Mouse (Mus musculus) ovary, postnatal 10 days (tissue): ENCODE results near the gene Ift74.
"Not testable (repeated sequence)": the region's sequence is repeated elsewhere in the genome, so short reads cannot be mapped to it uniquely, and the experiment has no call there.

ENCODE experiments used
- DNase-seq: peaks from one replicate; pipeline ENCODE4 v3.0.0; 2022; ENCODE audit warnings: low spot score

Gene Ift74

DNA sequence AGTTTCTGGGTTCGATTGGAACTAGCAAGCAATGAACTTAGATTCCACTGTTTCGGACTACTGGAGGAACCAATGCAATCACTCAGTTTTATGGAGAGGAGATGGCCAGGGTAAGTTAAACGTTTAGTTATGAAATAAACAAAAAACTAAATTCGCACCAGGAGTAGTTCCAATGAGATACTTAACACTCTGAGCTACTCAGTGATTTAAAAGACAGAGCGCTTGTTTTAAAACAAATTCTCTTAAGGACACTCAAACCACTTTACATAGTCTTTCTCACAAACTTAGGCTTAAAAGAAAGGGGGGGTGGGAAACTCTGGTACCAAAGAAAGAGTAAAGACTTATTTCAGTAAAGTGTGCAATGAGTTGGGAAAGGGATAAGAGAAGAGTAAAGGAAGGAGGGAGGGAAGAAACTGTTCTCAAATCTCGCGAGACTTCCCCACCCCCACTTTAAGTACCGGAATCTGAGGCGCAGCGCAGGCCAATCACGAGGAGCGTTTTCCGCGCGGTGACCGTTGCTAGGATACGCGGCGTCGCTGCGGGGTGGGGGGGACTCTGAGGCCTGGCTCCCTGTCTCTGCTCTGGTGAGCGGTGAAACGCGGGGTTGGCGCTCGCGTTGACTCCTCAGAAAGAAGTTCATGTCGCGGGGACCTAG, at the start of gene Ift74:
Gene Ift74 (plus strand): TSS at position 520 of the 655 bp plus-strand sequence.
- peak; percentile 71 for DNase-seq

DNA sequence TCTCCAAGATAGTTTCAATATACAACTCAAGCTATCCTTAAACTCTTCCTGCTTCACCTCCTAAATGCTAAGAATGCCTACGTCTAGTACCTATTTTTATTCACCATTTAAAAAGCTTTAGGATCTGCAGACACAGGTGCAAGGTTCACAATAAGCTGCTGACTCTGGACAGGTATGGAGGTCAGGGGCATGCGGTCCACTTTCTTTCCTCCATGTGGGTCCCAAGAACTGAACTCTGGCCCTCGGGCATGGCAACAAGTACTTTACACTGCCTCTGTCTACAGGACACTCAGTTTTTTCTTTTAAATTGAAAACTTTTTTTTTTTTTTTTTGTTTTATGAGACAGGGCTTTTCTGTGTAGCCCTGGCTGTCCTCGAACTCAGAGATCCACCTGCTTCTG, 41.6 kb upstream of the Ift74 start:
- DNase-seq: no peak

DNA sequence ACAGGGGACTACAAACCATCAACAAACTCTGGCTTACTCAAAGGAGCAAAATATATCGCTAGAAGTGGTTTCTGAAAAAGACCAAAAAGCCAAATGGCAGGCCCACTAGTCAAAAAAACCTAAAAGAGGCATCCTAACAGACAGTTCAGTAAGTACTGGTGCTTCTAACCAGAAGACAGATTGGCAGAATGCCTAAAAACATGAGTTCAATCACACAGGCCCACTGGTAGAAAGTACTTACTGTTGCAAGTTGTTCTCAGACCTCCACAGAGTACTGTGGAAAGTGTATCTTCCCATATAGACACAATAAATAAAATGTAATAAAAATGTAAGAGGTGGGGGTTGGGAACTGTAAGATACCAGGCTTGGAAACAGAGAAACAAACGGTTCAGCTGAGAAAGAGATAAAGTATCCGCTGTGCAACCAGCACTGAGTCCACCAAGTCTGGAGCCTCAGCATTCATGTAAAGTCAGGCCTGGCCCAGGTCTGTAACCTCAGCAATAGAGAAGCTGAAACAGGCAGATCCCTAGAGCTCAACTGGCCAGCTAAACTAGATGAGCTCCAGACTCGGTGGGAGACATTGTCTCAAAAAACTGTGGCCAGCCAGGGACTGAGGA, 22.4 kb upstream of the Ift74 start:
- no peak for DNase-seq

DNA sequence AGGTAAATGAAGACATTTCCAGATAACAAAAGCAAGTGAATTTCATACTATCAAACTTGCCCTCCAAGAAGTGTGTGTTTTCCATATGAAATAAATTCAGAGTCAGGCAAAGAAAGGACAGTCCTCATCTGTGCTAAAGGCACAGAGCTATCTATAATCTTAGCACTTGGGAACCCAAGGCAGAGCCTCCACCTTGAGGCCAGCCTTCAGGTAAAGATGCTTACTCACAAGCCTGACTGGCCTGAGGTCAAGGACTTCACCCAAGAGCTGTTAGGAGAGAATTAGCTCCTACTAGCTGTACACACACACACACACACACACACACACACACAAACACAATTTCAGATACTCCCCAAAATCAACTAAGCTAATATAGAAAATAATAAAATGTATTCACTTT, 21.6 kb upstream of the Ift74 start:
- DNase-seq: no peak

DNA sequence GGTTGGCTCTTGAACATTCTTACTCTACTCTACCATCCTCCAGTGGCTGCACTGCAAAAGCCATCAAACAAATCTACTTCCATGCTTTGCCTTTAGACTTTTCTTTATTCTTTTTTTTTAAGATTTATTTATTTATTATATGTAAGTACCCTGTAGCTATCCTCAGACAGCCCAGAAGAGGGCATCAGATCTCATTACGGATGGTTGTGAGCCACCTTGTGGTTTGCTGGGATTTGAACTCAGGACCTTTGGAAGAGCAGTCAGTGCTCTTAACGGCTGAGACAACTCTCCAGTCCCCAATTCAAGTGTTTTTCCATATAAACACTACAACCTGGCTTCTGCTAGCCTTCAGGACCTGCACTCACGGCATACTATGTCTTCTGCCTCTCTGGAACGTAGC, 12.9 kb upstream of the Ift74 start:
- no peak for DNase-seq

DNA sequence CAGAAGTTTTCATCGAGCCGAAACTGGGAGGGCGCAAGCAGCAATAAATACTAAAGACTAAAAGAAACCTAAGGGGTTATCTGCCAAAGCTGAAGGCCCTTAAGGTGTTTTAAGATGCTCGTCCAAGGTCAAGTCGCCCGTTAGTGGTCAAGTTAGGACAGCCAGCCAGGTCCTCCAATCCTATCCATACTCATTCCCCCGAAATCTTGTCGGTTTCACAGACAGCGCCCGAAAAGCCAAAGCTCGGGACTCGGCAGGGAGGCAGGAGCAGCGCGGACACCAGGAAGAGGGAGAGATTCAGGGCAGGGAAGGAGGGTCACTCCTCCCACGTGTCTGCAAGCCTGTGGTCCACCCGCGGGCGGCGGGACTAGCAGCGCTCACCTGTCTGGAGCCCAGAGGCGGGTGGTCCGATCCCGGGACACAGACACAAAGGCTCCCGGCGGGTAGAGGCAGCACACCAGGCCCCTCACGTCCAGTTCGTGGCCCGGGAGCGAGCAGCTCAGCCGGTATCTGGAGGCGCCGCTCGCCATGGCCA, 11.7 kb upstream of the Ift74 start:
- no peak for DNase-seq

DNA sequence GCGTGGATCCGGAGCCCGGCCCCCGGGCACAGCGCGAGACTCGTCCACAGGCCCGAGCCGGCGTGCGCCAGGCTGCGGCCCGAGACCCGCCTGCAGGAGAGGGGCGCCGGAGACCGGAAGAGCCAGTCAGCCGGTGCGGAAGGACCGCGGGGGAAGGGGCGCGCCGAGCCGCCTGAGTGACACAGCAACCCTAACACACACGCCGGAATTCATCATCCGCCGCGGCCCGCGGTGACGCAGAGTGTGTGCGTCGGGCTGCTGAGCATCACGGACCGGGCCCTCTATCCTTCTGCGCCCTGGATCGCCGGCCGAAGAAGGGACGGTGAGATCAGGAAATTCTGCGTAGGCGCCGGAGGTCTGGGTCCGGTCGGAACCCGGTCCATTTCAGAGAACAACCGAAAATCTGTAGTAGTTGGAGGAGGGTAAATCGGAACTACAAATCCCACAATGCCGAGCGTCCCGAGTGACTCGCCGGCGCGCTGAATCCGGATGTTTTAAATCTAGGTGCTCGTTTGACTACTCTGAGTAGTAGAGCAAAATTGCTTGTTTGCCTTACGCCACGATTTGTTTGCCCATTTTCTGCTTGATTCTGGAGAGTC, 11.2 kb upstream of the Ift74 start, which contains the start of gene Plaa:
Gene Plaa (minus strand): TSS at position 214 of the 599 bp plus-strand sequence.
- peak; percentile 80 for DNase-seq

DNA sequence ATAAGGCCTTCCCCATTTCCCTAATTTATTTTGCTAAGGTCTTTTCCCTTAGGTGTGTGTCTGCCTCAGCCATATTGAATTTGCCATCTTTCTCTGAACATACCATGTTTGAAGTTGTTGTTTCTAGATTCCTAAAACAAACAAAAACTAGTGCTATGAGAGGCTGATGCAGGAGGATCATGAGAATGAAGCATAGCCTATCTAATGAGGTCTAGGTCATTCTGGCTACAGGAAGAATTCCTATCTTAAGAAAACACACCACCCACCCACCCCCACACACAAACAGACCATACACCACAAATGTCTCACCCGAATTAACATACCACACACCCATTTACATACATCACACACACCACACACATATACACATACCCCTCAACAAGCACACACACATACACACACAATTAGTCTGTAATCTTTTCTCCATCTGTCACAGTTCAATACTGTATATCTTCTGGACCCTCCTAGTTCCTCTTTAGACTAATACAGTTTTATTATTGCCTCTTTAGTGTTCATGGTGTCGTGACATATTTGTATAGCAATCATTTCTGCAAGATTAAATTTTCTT, 9.8 kb upstream of the Ift74 start:
- no peak for DNase-seq

DNA sequence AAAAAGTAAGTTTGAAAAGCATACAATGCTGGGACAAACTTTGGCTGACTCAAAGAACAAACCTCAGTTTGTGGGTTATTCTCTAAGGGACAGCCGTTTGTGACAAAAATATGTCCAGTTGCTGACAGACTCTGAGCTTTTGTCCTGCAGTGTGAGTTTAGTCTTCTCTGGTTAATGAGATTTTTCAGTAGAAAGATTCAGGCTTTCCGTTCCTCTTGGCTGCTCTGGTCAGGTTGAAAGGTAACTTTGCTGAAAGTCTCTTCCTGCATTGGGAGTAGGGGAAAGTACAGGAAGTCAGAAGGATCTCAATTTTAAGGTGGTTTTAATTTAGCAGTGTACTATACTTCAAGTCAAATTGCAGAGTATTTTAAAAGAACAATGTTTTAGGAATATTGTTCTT, 8.7 kb upstream of the Ift74 start:
- DNase-seq: no peak

DNA sequence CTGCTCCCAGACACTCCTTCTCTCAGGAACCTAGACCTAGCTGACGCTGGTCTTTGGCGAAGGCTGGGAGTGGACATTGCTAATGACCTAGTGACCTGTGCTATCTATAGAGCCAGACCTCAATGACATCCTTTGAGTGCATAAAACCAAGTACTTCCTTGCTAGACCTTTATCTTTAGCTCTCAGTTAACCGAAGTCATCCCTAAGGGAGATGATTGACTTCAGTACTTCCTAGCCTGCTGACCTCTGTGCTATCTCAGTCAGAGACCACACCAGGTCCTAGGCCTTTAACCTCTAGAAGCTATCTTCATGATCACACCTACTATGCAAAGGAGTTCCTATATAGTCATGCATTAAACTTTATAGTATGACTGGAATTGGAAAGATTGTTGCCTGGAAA, 4.0 kb upstream of the Ift74 start:
- no peak for DNase-seq

DNA sequence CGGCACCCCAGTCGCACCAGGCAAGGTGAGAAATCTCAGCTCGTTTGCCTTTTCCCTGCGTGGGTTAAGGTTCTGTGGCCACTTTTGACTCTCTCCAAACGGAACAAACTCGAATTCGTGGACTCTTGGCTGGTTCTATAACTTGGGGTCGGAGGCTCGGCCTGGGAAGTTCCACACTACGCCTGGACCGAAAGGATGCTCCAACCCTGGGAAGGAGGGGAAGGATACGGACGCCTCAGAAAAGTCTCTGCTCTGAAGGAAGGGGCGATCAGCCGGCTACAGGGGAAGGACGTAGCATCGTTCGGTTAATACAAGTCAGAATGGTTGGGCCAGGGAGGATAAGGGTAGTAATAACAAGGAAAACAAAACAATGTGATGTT, 326 bp downstream of the Ift74 start:
- no peak for DNase-seq

DNA sequence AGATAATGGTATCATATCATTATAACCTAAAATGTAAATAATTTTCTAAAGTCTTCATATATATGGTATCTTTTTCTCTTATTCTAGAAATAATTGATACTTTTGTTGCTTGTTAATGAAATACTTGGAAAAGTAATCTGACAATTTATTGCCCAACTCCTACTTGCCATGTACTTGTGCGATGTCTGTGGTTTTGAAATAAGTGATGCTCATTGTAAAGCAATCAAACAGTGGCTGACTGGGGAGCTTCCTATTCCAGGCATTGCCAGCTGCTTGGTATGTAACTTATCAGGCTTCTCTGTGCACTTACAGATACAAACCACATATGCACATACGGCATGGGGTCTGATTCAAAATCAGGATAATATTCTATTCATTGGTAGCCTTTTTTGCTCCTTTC, 5.8 kb downstream of the Ift74 start:
- DNase-seq: no peak

DNA sequence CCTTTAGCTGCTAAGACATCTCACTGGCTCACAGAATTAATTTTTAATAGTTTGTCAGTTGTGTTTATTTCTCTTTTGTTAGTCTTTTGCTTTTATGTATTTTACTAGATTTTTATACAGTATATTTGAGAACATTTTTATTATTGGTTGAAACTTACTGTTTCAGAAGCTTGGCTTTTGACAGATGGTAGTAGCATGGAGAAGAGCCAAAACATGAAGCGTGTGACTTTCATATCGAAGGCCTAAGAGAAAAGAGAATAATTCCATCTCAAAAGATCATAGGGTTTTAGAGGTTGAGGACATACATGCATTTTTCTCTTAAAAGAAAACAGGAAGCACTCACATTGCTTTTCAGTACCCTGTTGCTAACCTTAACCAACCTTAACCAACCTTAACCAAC, 28.9 kb downstream of the Ift74 start:
- DNase-seq: no peak

DNA sequence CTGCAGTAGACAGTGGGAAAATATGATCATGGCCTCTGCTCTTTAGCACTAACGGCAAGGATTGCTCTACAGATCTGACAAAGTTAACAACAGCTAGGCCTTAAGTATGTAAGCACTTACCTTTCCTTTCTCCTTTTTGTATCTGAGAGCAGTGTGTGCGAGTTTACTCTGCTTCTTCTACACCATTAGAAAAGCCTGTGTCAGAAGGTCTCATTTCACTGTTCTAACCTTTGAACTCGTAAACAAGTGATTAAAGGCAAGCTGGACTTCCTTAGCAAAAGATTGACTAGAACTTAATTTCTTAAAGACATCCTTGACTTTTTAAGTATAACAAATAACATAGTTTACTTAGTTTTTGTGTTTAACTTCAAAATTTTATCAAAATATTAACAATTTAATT, 35.6 kb downstream of the Ift74 start, which contains the start of gene Lrrc19:
Gene Lrrc19 (minus strand): TSS at position 225 of the 400 bp plus-strand sequence.
- DNase-seq: no peak

DNA sequence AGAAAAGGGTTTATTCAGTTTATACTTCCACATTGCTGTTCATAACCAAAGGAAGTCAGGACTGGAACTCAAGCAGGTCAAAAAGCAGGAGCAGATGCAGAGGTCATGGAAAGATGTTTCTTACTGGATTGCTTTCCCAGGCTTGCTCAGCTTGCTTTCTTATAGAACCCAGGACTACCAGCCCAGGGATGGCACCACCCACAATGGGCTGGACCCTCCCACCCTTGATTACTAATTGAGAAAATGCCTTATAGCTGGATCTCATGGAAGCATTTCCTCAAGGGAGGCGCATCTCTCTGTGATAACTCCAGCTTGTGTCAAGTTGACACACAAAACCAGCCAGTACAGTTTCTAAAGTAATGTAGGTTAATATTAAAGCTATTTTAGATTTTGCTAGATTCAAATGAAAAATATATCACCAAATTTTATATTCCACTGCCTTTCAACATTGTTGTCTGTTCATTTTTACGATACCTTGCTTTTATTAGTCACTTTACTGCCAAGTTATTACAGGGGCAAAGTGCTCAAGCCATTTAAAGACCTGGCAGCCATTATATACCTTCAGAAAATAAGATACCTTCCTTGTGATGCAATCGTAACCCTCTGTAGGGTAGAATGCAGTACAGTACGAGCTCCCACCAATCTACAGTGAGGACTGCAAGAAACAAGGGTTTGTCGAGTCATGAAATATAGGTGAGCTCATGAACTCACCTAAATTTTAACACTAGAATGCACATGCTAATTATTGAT, 36.3 kb downstream of the Ift74 start:
- DNase-seq: not testable (repeated sequence)

DNA sequence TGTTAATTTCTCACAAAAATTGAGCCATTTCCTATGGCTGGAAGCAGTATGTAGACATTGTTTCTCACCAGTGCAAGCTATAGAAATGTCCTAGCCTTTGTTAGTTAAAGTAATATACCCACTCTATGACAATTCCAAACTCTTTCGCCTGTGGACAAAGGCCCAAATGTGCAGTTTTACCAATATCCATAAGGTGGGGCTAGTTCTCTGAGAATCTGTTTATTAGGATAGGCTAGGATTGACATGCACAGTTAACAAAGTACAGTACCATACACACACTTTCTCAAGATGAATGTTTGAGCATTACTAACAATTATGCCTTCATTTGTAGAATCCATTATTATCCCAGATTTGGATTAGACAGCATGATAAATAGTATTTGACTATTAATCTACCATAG, 55.4 kb downstream of the Ift74 start:
- DNase-seq: no peak

DNA sequence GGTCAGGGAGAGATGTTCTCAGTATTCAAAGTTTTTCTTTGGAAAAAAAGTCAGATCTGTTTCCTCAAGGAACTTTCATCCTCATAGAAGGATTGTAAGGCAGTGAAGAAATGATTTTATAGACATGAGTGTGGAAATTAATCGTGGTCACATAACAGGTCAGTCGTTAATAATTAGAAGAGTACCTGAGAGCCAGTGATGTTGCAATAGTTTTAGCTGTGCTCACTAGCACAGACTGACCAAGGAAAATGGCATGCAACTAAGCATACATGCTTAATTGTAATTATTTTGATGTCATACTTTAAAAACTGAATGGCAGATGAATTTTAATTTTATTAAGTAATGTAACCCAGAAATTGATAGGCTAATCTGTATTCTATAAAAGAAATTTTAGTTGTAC, 66.4 kb downstream of the Ift74 start:
- DNase-seq: no peak

DNA sequence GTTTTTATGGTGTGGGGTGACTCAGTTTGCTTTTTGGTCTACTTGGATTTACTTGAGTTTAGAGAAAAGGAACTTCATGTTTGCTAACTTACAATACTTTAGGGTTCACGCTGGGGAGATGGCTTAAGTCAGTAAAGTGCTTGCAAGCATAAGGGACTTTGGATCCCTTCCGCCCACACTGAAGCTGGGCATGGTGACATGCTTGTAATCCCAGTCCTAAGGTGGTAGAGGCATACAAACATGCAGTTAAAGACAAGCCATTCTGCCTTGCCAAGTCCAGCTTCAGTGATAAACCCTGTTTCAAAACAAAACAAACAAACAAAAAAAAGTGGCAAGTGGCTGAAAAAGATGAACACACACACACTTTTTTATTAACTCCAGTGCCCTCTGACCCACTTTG, 66.9 kb downstream of the Ift74 start:
- DNase-seq: no peak

DNA sequence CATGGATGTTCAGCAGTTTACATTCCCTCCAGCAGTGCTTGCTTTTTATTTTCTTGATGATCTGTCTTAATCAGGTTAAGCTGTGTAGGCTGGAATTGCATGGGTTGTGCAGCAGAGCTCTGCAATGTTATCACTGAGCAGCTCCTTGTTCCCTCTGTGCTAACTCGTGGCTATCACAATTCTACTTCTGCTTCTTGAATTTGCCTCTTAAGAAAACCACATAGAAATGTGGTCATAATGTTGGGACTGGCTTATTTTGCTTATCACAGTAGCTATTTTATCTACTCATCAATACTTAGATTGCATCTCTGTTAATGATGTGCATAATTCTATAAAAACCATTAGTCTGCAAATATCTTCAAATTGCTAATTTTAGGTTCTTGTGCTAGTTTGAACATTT, 67.7 kb downstream of the Ift74 start:
- no peak for DNase-seq

DNA sequence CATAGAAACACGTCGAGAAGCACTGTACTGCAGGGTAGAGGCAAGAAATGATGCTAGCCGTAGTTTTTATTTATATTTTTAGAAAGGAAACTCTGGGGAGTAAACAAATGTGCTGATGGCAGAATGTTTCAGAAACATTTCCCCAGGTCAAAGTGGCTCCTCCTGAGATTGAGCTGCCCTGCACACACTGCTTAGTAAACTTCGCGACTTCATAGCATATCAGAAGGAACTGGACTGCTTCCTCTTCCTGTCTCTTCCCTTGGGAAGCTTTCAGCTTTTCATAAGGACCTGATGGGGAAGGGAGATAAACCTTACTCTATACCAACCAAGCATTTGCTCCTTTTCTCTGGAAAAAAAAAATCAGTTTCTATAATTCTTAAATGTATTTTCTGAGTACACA, 69.0 kb downstream of the Ift74 start:
- no peak for DNase-seq

DNA sequence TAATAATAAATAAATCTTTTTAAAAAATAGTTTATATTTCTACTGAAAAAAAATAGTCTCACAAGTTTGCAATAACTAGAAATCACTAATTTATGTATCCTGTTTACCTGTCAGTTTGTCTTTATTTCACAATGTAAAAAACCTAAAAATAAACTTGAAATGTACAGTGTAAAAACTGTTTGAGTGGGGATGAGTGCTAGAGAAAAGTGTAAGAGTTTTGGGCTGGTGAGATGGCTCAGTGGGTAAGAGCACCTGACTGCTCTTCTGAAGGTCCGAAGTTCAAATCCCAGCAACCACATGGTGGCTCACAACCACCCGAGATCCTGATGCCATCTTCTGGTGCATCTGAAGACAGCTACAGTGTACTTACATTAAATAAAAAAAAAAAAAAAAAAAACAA, 75.5 kb downstream of the Ift74 start:
- DNase-seq: not testable (repeated sequence)

DNA sequence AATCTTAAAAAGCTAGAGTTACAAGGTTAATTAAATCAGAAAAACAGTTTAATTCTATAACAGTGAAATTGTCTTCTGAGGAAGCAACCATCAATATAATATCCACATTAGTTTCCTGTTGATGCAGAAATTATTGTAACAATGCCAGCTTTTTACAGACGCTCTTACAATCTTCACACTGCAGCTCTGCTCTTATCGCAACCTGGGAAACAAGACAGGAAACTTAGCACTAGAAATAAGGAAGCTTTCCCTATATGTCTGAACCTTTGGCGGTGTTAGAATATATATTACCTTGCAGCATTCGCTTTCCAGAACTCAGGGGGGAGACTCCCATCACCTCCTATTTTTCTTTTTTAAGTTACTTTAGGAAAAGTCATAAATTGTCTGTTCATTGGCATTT, 76.8 kb downstream of the Ift74 start:
- DNase-seq: no peak
